In genomic region chr17:46558151-46558550, GRCm38 (mm10) we compare ENCODE assay signal across 25 mouse cellular contexts. TPM values are rescaled to one million over a fixed set of nuclear protein-coding genes. Genes with fewer than 3 reads are reported as not detected.
DNase-seq lines count a peak whose midpoint lies in the region; ATAC-seq and TF ChIP-seq lines count a peak whose summit lies in the region.
"Had no signal": no experiment of that assay in that cellular context is flagged by ENCODE, and none has a peak within 500 bp of the region (broad histone marks: within the 10 kb centered on the region; RNA-seq: fewer than 3 reads in every experiment).

No protein-coding gene starts in this region.

- ATAC-seq in lung, embryonic 14.5 days (ENCODE audit: insufficient read depth), result no peak
- no peak for ATAC-seq in lung, postnatal 0 days
- no peak for ATAC-seq in activated CD4-positive, CD25-positive, alpha-beta regulatory T cell, adult 4 months
- no peak for ATAC-seq in forebrain, embryonic 12.5 days (ENCODE audit: low FRiP score)
- ATAC-seq: forebrain, embryonic 15.5 days; hindbrain, postnatal 0 days; intestine, embryonic 15.5 days had no signal

- WGBS in lung, embryonic 14.5 days, result 74% methylated on average over 5 of the region's 5 CpGs
- WGBS in lung, postnatal 0 days, result 76% methylated on average over 5 of the region's 5 CpGs
- 87% methylated on average over 5 of the region's 5 CpGs for WGBS in forebrain, embryonic 12.5 days

- no peak overlapping the region for H3K4me3 ChIP-seq in lung, embryonic 14.5 days (ENCODE audit: low read depth, low read length)
- H3K4me3 ChIP-seq in lung, postnatal 0 days (ENCODE audit: low read depth, low read length), result no peak overlapping the region
- H3K4me3 ChIP-seq in forebrain, embryonic 12.5 days (replicated peaks), result no peak overlapping the region
- H3K4me3 ChIP-seq: embryonic facial prominence, embryonic 12.5 days; embryonic facial prominence, embryonic 15.5 days; forebrain, embryonic 15.5 days; heart, embryonic 13.5 days; intestine, embryonic 15.5 days had no signal

- peak; percentile 17 for DNase-seq in cerebellum, adult 9-10 months
- DNase-seq in cerebellum, postnatal 25 days, result no peak
- no peak for DNase-seq in lung, embryonic 14.5 days
- DNase-seq in lung, postnatal 0 days (ENCODE audit: low spot score), result no peak
- peak; percentile 73 for DNase-seq in 416B (ENCODE audit: low read depth)
- peak; percentile 65 for DNase-seq in induced T-regulatory cell, adult 2 months (ENCODE audit: low read depth)
- DNase-seq: adrenal gland, adult 8-10 months; adrenal gland, postnatal 25 days; B cell, adult 2 months; cerebellum, adult 8-10 months; cerebellum, postnatal 14 days; gastrocnemius, postnatal 10 days; gastrocnemius, postnatal 36 days; heart, adult 18-20 months; heart, postnatal 14 days; heart, postnatal 4 days had no signal

- no peaks in the 10 kb centered on the region for H3K9me3 ChIP-seq in lung, embryonic 14.5 days (ENCODE audit: low read depth, low read length)
- no peaks in the 10 kb centered on the region for H3K9me3 ChIP-seq in lung, postnatal 0 days (ENCODE audit: low read length)
- H3K9me3 ChIP-seq in forebrain, embryonic 12.5 days, result no peaks in the 10 kb centered on the region
- H3K9me3 ChIP-seq: embryonic facial prominence, embryonic 12.5 days; embryonic facial prominence, embryonic 15.5 days; forebrain, embryonic 15.5 days; heart, embryonic 13.5 days; intestine, embryonic 15.5 days had no signal

- H3K4me2 ChIP-seq in lung, embryonic 14.5 days, result no peak overlapping the region
- H3K4me2 ChIP-seq in lung, postnatal 0 days (replicated peaks; ENCODE audit: low read depth, low read length), result no peak overlapping the region
- no peak overlapping the region for H3K4me2 ChIP-seq in forebrain, embryonic 12.5 days
- H3K4me2 ChIP-seq: embryonic facial prominence, embryonic 12.5 days; embryonic facial prominence, embryonic 15.5 days; forebrain, embryonic 15.5 days; hindbrain, embryonic 14.5 days; intestine, embryonic 15.5 days had no signal

- peak overlapping the region; percentile 89 for H3K27ac ChIP-seq in lung, embryonic 14.5 days (ENCODE audit: low read depth)
- H3K27ac ChIP-seq in lung, postnatal 0 days (ENCODE audit: low read length), result no peak overlapping the region
- no peak overlapping the region for H3K27ac ChIP-seq in forebrain, embryonic 12.5 days
- H3K27ac ChIP-seq: forebrain, embryonic 15.5 days; hindbrain, embryonic 14.5 days; hindbrain, postnatal 0 days had no signal

- H3K36me3 ChIP-seq in lung, embryonic 14.5 days (ENCODE audit: insufficient read depth), result peaks cover 6% of the 10 kb centered on the region; the same call in 1 of the 2 replicates
- H3K36me3 ChIP-seq in lung, postnatal 0 days (ENCODE audit: insufficient read depth, low read length), result no peaks in the 10 kb centered on the region
- H3K36me3 ChIP-seq in forebrain, embryonic 12.5 days (replicated peaks), result no peaks in the 10 kb centered on the region
- H3K36me3 ChIP-seq: embryonic facial prominence, embryonic 15.5 days; forebrain, embryonic 15.5 days; intestine, embryonic 15.5 days had no signal

- H3K9ac ChIP-seq in lung, embryonic 14.5 days, result no peak overlapping the region
- no peak overlapping the region for H3K9ac ChIP-seq in lung, postnatal 0 days (replicated peaks; ENCODE audit: low read depth)
- no peak overlapping the region for H3K9ac ChIP-seq in forebrain, embryonic 12.5 days
- H3K9ac ChIP-seq: embryonic facial prominence, embryonic 12.5 days; embryonic facial prominence, embryonic 15.5 days; forebrain, embryonic 15.5 days; heart, embryonic 13.5 days; hindbrain, embryonic 14.5 days; intestine, embryonic 15.5 days had no signal

- no peak for TF ChIP-seq CTCF in lung, embryonic 14.5 days (IDR thresholded peaks at IDR 0.05; ENCODE audit: low read depth)
- TF ChIP-seq CTCF in lung, postnatal 0 days (IDR thresholded peaks at IDR 0.05), result no peak

- peaks cover 20% of the 10 kb centered on the region for H3K4me1 ChIP-seq in lung, embryonic 14.5 days (ENCODE audit: insufficient read depth)
- peaks cover 14% of the 10 kb centered on the region for H3K4me1 ChIP-seq in lung, postnatal 0 days (ENCODE audit: insufficient read depth, low read depth, low read length)
- H3K4me1 ChIP-seq in forebrain, embryonic 12.5 days, result peaks cover 26% of the 10 kb centered on the region

- no peaks in the 10 kb centered on the region for H3K27me3 ChIP-seq in lung, embryonic 14.5 days (ENCODE audit: insufficient read depth, low read length)
- no peaks in the 10 kb centered on the region for H3K27me3 ChIP-seq in lung, postnatal 0 days (replicated peaks; ENCODE audit: insufficient read depth, low read length)
- no peaks in the 10 kb centered on the region for H3K27me3 ChIP-seq in forebrain, embryonic 12.5 days
- H3K27me3 ChIP-seq: embryonic facial prominence, embryonic 12.5 days; embryonic facial prominence, embryonic 15.5 days; forebrain, embryonic 15.5 days; heart, embryonic 13.5 days; intestine, embryonic 15.5 days had no signal

- no peak for TF ChIP-seq EP300 in lung, postnatal 0 days (IDR thresholded peaks at IDR 0.05)

RNA-seq across cellular contexts. Expression of gene Srf, which starts 2.2 kb away (rescaled TPM):
- 11.4 and 15.1 TPM in 2 replicates for polyA plus RNA-seq in lung, embryonic 14.5 days (2014; fragmentation: Nextera tagmentation; extraction: Ambion mirVana)
- polyA plus RNA-seq in lung, postnatal 0 days (2015; fragmentation: Nextera tagmentation; extraction: Ambion mirVana), result 5.1 and 5.6 TPM in 2 replicates
- 10 to 100 TPM in 1 of 2 experiments, 1 to 10 TPM in 1; 6.3 to 10.9 TPM for polyA plus RNA-seq in activated CD4-positive, CD25-positive, alpha-beta regulatory T cell, adult 4 months (2017; shearing (Covaris generic))
- polyA plus RNA-seq in forebrain, embryonic 12.5 days (2016; fragmentation: Nextera tagmentation; extraction: Ambion mirVana), result 5.0 TPM in 2 replicates

RNA-seq across cellular contexts. Expression of gene Cul9, which starts 12.0 kb away (rescaled TPM):
- polyA plus RNA-seq in lung, embryonic 14.5 days (2014; fragmentation: Nextera tagmentation; extraction: Ambion mirVana), result 2.8 and 2.9 TPM in 2 replicates
- 3.5 and 3.8 TPM in 2 replicates for polyA plus RNA-seq in lung, postnatal 0 days (2015; fragmentation: Nextera tagmentation; extraction: Ambion mirVana)
- polyA plus RNA-seq in activated CD4-positive, CD25-positive, alpha-beta regulatory T cell, adult 4 months (2017; shearing (Covaris generic)), result 1 to 10 TPM; 2.7 to 3.5 TPM
- polyA plus RNA-seq in forebrain, embryonic 12.5 days (2016; fragmentation: Nextera tagmentation; extraction: Ambion mirVana), result 9.8 and 11.3 TPM in 2 replicates

Comparison
In these comparisons a context has a peak if more than half of its experiments do, and no peak if none do; other contexts are left out.
1. DNase-seq: peak in cerebellum, adult 9-10 months (single experiment), 416B (single experiment) and induced T-regulatory cell, adult 2 months (single experiment); none in cerebellum, postnatal 25 days (0 of 2), lung, embryonic 14.5 days (single experiment) and lung, postnatal 0 days (single experiment).